ENCODE assay signal across 17 mouse cellular contexts in genomic region chr6:4816856-4817255, GRCm38 (mm10).
"Had no signal": no experiment of that assay in that cellular context is flagged by ENCODE, and none has a peak within 500 bp of the region (broad histone marks: within the 10 kb centered on the region; RNA-seq: fewer than 3 reads in every experiment).

No protein-coding gene starts in this region.

- H3K4me2 ChIP-seq: lung, embryonic 15.5 days; midbrain, embryonic 12.5 days; neural tube, embryonic 12.5 days; stomach, embryonic 15.5 days had no signal

- H3K27me3 ChIP-seq: lung, embryonic 15.5 days; megakaryocyte, embryonic 14.5 days; midbrain, embryonic 12.5 days; neural tube, embryonic 12.5 days; stomach, embryonic 15.5 days had no signal

- H3K9me3 ChIP-seq: lung, embryonic 15.5 days; midbrain, embryonic 12.5 days; neural tube, embryonic 12.5 days; stomach, embryonic 15.5 days had no signal

- H3K4me1 ChIP-seq: lung, embryonic 15.5 days; megakaryocyte, embryonic 14.5 days; midbrain, embryonic 12.5 days; neural tube, embryonic 12.5 days; stomach, embryonic 15.5 days had no signal

- H3K36me3 ChIP-seq: lung, embryonic 15.5 days; midbrain, embryonic 12.5 days; neural tube, embryonic 12.5 days; stomach, embryonic 15.5 days had no signal

- DNase-seq: lung, adult 2 months; lung, postnatal 14 days; lung, postnatal 36 days; midbrain, embryonic 14.5 days; right cerebral cortex, postnatal 14 days; thymus, adult 2 months; thymus, postnatal 25 days; thymus, postnatal 4 days had no signal

- H3K4me3 ChIP-seq: lung, embryonic 15.5 days; megakaryocyte, embryonic 14.5 days; midbrain, embryonic 12.5 days; neural tube, embryonic 12.5 days; stomach, embryonic 15.5 days had no signal

- H3K9ac ChIP-seq: liver, embryonic 14.5 days; lung, embryonic 15.5 days; midbrain, embryonic 12.5 days; neural tube, embryonic 12.5 days; stomach, embryonic 15.5 days had no signal

- ATAC-seq: lung, postnatal 0 days had no signal

- H3K27ac ChIP-seq: liver, embryonic 14.5 days; lung, embryonic 15.5 days; macrophage; midbrain, embryonic 12.5 days; neural tube, embryonic 12.5 days; stomach, embryonic 15.5 days; stomach, postnatal 0 days had no signal
